Mouse (Mus musculus) liver, adult 2 months (tissue): Measurements from ENCODE around the gene Mcm8.

ENCODE experiments used
- CTCF ChIP-seq: fragments of 200-500 bp; IDR thresholded peaks from 2 replicates; pipeline ENCODE4 v1.5.1; 2011; ENCODE audit warnings: low read depth, low read length, control low read depth
- POLR2A ChIP-seq: fragments of 200-500 bp; IDR thresholded peaks from 2 replicates; pipeline ENCODE4 v1.6.1; 2011; ENCODE audit warnings: low read length, control low read depth; ENCODE audit not compliant: insufficient read depth; ENCODE audit errors: extremely low read depth

DNA sequence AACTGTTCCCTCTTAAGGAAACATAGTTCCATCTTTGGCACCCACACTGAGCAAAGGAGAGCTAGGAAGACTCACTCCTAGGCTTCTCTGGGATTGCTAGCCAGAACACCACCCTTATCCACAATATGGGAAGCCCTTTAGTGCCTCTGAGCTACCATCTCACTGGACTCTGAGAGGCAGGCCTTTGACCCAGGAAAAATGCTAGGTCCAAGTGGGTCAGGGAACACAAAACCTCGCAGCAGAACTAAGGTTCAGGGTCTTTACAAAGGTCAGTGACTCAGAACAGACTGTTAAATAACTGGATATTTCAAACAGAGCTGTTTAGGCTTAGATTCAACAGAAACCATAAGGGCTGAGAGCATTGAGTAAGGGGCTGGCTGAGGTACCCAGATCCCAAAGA, 61.0 kb downstream of the Mcm8 start:
- TF ChIP-seq CTCF (no peak), POLR2A (no peak)
